Mouse (Mus musculus) spleen, adult 10 weeks (tissue): Measurements from ENCODE around the gene Olfr601. TPM values are rescaled to one million over a fixed set of nuclear protein-coding genes. Genes with fewer than 3 reads are reported as not detected.

ENCODE experiments used
- polyA plus RNA-seq: library from polyadenylated mRNA; stranded (reverse); fragments of 350-450 nt; fragmentation: Illumina TruSeq; extraction: RNeasy Lipid Tissue Mini Kit (QIAGEN cat#74804); gene quantifications from one replicate; pipeline ENCODE4 v1.2.3, GENCODE M21; 2015; ENCODE audit warnings: low replicate concordance; ENCODE audit not compliant: insufficient read depth

Olfr601 gene
- not detected for polyA plus RNA-seq

GRCm38 (mm10) chr7:103362555-103362954, at the start of gene Olfr601:
TSS of gene Olfr601 (minus strand) at chr7:103362655.

GRCm38 (mm10) chr7:103386077-103386476, 23.6 kb upstream of the Olfr601 start, which contains the start of gene Olfr603:
TSS of gene Olfr603 (minus strand) at chr7:103386177.

DNA sequence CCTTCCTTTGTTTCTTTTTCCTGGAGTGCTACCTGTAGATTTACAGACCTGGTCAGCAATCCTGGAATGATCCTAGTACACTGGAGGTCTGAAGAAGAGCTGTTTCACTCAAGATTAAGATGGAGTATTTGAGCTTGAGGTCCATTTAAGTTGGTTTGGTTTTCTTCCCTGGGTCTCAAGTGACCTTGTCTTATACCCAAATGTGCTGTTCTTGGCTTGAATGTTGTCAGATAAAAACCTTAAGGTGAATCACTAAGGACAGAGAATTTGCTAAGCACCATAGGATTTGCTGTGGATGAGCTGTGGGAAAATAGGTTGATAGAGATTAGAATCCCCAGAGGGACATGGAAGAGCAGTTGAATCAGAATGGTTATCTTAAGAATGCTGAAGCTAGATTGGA, 12.9 kb downstream of the Olfr601 start, which contains the start of gene Olfr600:
TSS of gene Olfr600 (minus strand) at position 101 of the 400 bp plus-strand sequence.

GRCm38 (mm10) chr7:103335617-103336016, 26.8 kb downstream of the Olfr601 start, which contains the start of gene Olfr599:
TSS of gene Olfr599 (plus strand) at chr7:103335917.

GRCm38 (mm10) chr7:103323268-103323667, 39.2 kb downstream of the Olfr601 start, which contains the start of gene Olfr598:
TSS of gene Olfr598 (plus strand) at chr7:103323568.

GRCm38 (mm10) chr7:103316015-103316414, 46.4 kb downstream of the Olfr601 start, which contains the start of gene Olfr597:
TSS of gene Olfr597 (plus strand) at chr7:103316315.

Other genes with a start within 250 kb of the Olfr601 start
- not detected for gene Olfr586, start 237.0 kb downstream of the Olfr601 start, polyA plus RNA-seq
- gene Olfr588-ps1, start 221.8 kb downstream of the Olfr601 start, polyA plus RNA-seq, result not detected
- not detected for gene Olfr589, start 206.3 kb downstream of the Olfr601 start, polyA plus RNA-seq
- gene Olfr591, start 184.3 kb downstream of the Olfr601 start, polyA plus RNA-seq, result not detected
- not detected for gene Olfr592, start 177.9 kb downstream of the Olfr601 start, polyA plus RNA-seq
- not detected for gene Olfr593, start 150.8 kb downstream of the Olfr601 start, polyA plus RNA-seq
- gene Olfr594, start 145.7 kb downstream of the Olfr601 start, polyA plus RNA-seq, result not detected
- not detected for gene Usp17ld, start 110.2 kb downstream of the Olfr601 start, polyA plus RNA-seq
- gene Olfr596, start 57.0 kb downstream of the Olfr601 start, polyA plus RNA-seq, result not detected
- not detected for gene Olfr597, start 46.3 kb downstream of the Olfr601 start, polyA plus RNA-seq
- not detected for gene Olfr598, start 39.1 kb downstream of the Olfr601 start, polyA plus RNA-seq
- not detected for gene Olfr599, start 26.7 kb downstream of the Olfr601 start, polyA plus RNA-seq
- not detected for gene Olfr600, start 13.0 kb downstream of the Olfr601 start, polyA plus RNA-seq
- gene Olfr603, start 23.5 kb upstream of the Olfr601 start, polyA plus RNA-seq, result not detected
- gene Usp17lc, start 52.4 kb upstream of the Olfr601 start, polyA plus RNA-seq, result not detected
- gene Olfr605, start 82.8 kb upstream of the Olfr601 start, polyA plus RNA-seq, result not detected
- gene Olfr606, start 86.4 kb upstream of the Olfr601 start, polyA plus RNA-seq, result not detected
- gene Olfr607, start 101.5 kb upstream of the Olfr601 start, polyA plus RNA-seq, result not detected
- not detected for gene Olfr608, start 107.2 kb upstream of the Olfr601 start, polyA plus RNA-seq
- gene Olfr609, start 135.4 kb upstream of the Olfr601 start, polyA plus RNA-seq, result not detected
- gene Olfr610, start 149.5 kb upstream of the Olfr601 start, polyA plus RNA-seq, result not detected
- gene Olfr611, start 158.2 kb upstream of the Olfr601 start, polyA plus RNA-seq, result not detected
- gene Olfr612, start 180.1 kb upstream of the Olfr601 start, polyA plus RNA-seq, result not detected
- not detected for gene Olfr613, start 185.4 kb upstream of the Olfr601 start, polyA plus RNA-seq
- not detected for gene Olfr615, start 193.4 kb upstream of the Olfr601 start, polyA plus RNA-seq
- gene Olfr616, start 206.5 kb upstream of the Olfr601 start, polyA plus RNA-seq, result not detected
- not detected for gene Olfr617, start 210.4 kb upstream of the Olfr601 start, polyA plus RNA-seq
- gene Olfr618, start 227.4 kb upstream of the Olfr601 start, polyA plus RNA-seq, result not detected
- gene Olfr619, start 237.9 kb upstream of the Olfr601 start, polyA plus RNA-seq, result not detected
- not detected for gene Olfr620, start 249.9 kb upstream of the Olfr601 start, polyA plus RNA-seq